Mouse (Mus musculus) ES-Bruce4 (cell line): ENCODE data around the gene Sgtb.

Experiments used
- CTCF ChIP-seq: IDR thresholded peaks from one replicate; pipeline ENCODE4 v1.8.1; 2011; ENCODE audit warnings: low read depth, low read length
- POLR2A ChIP-seq: IDR thresholded peaks from one replicate; pipeline ENCODE4 v1.8.1; 2011; ENCODE audit warnings: low read length; ENCODE audit not compliant: insufficient read depth

DNA sequence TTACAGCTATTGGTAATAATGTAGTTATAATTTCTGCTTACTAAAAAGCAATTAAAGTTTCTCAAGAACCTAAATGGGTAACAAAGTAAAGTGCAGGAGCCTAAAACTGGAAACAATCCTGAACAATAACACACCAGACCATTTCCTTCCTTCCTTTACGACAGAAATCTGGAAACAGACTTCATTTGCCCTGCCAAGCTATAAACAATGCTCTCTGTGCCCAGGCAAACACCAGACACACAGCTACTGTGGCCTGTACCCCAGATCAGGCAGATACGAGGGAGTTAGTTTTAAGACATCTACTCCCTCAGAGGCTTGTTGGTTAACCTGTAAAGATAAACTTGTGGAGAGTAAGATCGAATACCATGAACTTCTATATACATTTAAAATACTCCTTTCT, 38.8 kb upstream of the Sgtb start:
- no peak for TF ChIP-seq POLR2A
- no peak for TF ChIP-seq CTCF
